In genomic region chr7:112336213-112336631, GRCm38 (mm10) we compare ENCODE assay signal across 8 mouse cellular contexts.
DNase-seq lines count a peak whose midpoint lies in the region; ATAC-seq lines count a peak whose summit lies in the region.
"Had no signal": no experiment of that assay in that cellular context is flagged by ENCODE, and none has a peak within 500 bp of the region (broad histone marks: within the 10 kb centered on the region; RNA-seq: fewer than 3 reads in every experiment).

No protein-coding gene starts in this region.

- no peaks in the 10 kb centered on the region for H3K9me3 ChIP-seq in embryonic facial prominence, embryonic 13.5 days
- no peaks in the 10 kb centered on the region for H3K9me3 ChIP-seq in heart, embryonic 12.5 days (replicated peaks)

- DNase-seq in cerebellum, adult 9-10 months: peak; percentile 55
- peak; percentile 44 to 63 for DNase-seq in layer of hippocampus, postnatal 25 days (ENCODE audit: extremely low spot score in 1 of 2, low spot score in 1 of 2)
- DNase-seq in right cerebral cortex, postnatal 25 days: peak; percentile 70
- DNase-seq in liver: no peak
- DNase-seq in adipocyte (ENCODE audit: low spot score): no peak

- peak overlapping the region; percentile 20; the same call in 1 of the 2 replicates for H3K4me2 ChIP-seq in embryonic facial prominence, embryonic 13.5 days
- no peak overlapping the region for H3K4me2 ChIP-seq in heart, embryonic 12.5 days

- H3K9ac ChIP-seq in embryonic facial prominence, embryonic 13.5 days: no peak overlapping the region
- H3K9ac ChIP-seq in heart, embryonic 12.5 days: no peak overlapping the region
- H3K9ac ChIP-seq: liver, embryonic 14.5 days had no signal

- H3K4me3 ChIP-seq in embryonic facial prominence, embryonic 13.5 days: no peak overlapping the region
- no peak overlapping the region for H3K4me3 ChIP-seq in heart, embryonic 12.5 days

- ATAC-seq in embryonic facial prominence, embryonic 13.5 days (ENCODE audit: insufficient number of reproducible peaks, insufficient read depth, low FRiP score, low TSS enrichment, low read depth): no peak
- ATAC-seq in heart, embryonic 12.5 days (ENCODE audit: insufficient number of reproducible peaks, low FRiP score): no peak

- peaks cover 7% of the 10 kb centered on the region; the same call in 1 of the 2 replicates for H3K27me3 ChIP-seq in embryonic facial prominence, embryonic 13.5 days
- no peaks in the 10 kb centered on the region for H3K27me3 ChIP-seq in heart, embryonic 12.5 days (replicated peaks)

- 67% methylated on average over 6 of the region's 6 CpGs for WGBS in embryonic facial prominence, embryonic 13.5 days
- 71% methylated on average over 6 of the region's 6 CpGs for WGBS in heart, embryonic 12.5 days

- H3K36me3 ChIP-seq in embryonic facial prominence, embryonic 13.5 days: no peaks in the 10 kb centered on the region
- H3K36me3 ChIP-seq in heart, embryonic 12.5 days: peaks cover 98% of the 10 kb centered on the region

- H3K27ac ChIP-seq in embryonic facial prominence, embryonic 13.5 days: peak overlapping the region; percentile 39
- H3K27ac ChIP-seq in heart, embryonic 12.5 days (ENCODE audit: poor library complexity, severe bottlenecking): peak overlapping the region; percentile 33; the same call in 1 of the 2 replicates
- H3K27ac ChIP-seq: liver, embryonic 14.5 days had no signal

- H3K4me1 ChIP-seq in embryonic facial prominence, embryonic 13.5 days: peaks cover 42% of the 10 kb centered on the region
- peaks cover 47% of the 10 kb centered on the region for H3K4me1 ChIP-seq in heart, embryonic 12.5 days (replicated peaks)

Comparison
In these comparisons a context has a peak if more than half of its experiments do, and no peak if none do; other contexts are left out.
1. DNase-seq: peak in cerebellum, adult 9-10 months (single experiment), layer of hippocampus, postnatal 25 days (2 of 2) and right cerebral cortex, postnatal 25 days (single experiment); none in liver (single experiment) and adipocyte (single experiment).